Mouse (Mus musculus) intestine, embryonic 15.5 days (tissue): Measurements from ENCODE around the gene Oaz2. TPM values are rescaled to one million over a fixed set of nuclear protein-coding genes. Genes with fewer than 3 reads are reported as not detected.
"Not testable (repeated sequence)": the region's sequence is repeated elsewhere in the genome, so short reads cannot be mapped to it uniquely, and the experiment has no call there.

Source experiments
- ATAC-seq: fragments of 200-750 bp; cut with Nextera tagmentation; 2 replicates; pipeline ENCODE4 v1.8.0; 2017; ENCODE audit warnings: moderate TSS enrichment, moderate library complexity
- H3K27ac ChIP-seq: fragments of 300-500 bp; sonication (generic); 2 replicates; pipeline ENCODE4 v1.5.1; 2015; ENCODE audit warnings: mild to moderate bottlenecking, inconsistent platforms
- H3K27me3 ChIP-seq: fragments of 300-500 bp; sonication (generic); replicated peaks from 2 replicates; pipeline ENCODE4 v1.6.1; 2015; ENCODE audit warnings: inconsistent platforms
- H3K36me3 ChIP-seq: fragments of 300-500 bp; sonication (generic); 2 replicates; pipeline ENCODE4 v1.6.1; 2015; ENCODE audit warnings: inconsistent platforms
- H3K4me1 ChIP-seq: fragments of 300-500 bp; sonication (generic); replicated peaks from 2 replicates; pipeline ENCODE4 v1.6.1; 2015; ENCODE audit warnings: inconsistent platforms
- H3K4me2 ChIP-seq: fragments of 300-500 bp; sonication (generic); replicated peaks from 2 replicates; pipeline ENCODE4 v1.6.1; 2015; ENCODE audit warnings: mild to moderate bottlenecking, inconsistent platforms
- H3K4me3 ChIP-seq: fragments of 300-500 bp; sonication (generic); replicated peaks from 2 replicates; pipeline ENCODE4 v1.5.1; 2015; ENCODE audit warnings: inconsistent platforms
- H3K9ac ChIP-seq: fragments of 300-500 bp; sonication (generic); 2 replicates; pipeline ENCODE4 v1.6.1; 2015; ENCODE audit warnings: inconsistent platforms
- H3K9me3 ChIP-seq: fragments of 300-500 bp; sonication (generic); 2 replicates; pipeline ENCODE4 v1.6.1; 2016; ENCODE audit warnings: inconsistent platforms
- WGBS: fragments of 180-500 bp; shearing (Covaris S2); methylation state at CpG from one replicate; pipeline ENCODE4 v1.1.7; 2015; 5-methylcytosine and 5-hydroxymethylcytosine counted together
- polyA plus RNA-seq: library from polyadenylated mRNA; unstranded; fragments of >200 nt; fragmentation: Nextera tagmentation; extraction: Ambion mirVana; gene quantifications from 2 replicates; pipeline ENCODE4 v1.2.1, GENCODE M21; 2015

Gene Oaz2
- polyA plus RNA-seq, 1 experiment from 2014 or later, result 196 TPM

DNA sequence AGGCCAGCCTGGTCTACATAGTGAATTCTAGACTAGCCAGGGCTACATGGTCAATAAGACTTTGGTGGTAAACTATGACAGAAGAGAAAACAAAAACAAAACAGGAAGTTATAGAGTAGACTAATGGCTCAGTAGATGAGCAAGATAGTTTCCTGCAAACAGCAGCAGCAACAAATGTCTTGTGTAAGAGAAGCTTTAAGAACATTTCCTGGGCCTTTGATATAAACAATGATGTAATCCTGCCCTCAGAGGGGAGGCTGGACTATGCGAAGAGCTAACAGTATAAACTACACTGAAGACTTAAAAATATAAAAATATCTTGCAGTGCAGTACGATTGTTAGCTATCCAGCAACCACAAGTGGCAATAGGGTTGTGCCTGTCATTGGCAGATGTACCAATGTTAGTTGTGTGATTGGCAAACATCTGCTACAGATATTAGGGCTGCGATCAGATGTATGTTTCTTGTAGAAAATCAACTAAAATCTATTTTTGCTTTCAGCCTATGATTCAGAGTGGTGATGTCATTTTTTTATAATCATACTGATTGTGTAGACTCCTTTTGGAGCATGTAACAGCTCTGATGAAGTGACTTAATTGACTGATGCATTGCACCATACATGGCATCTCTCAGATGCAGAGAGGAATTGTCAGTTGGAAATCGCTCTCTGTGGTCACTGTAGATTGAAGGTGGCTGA lies 13.3 kb downstream of the Oaz2 start:
- no peak overlapping the region for H3K9ac ChIP-seq
- H3K27me3 ChIP-seq, result no peaks in the 10 kb centered on the region
- 58% methylated on average over 4 of the region's 4 CpGs for WGBS
- no peak overlapping the region for H3K4me3 ChIP-seq
- no peaks in the 10 kb centered on the region for H3K36me3 ChIP-seq
- H3K4me2 ChIP-seq, result no peak overlapping the region
- no peak for ATAC-seq
- H3K27ac ChIP-seq, result peak overlapping the region; percentile 51
- no peaks in the 10 kb centered on the region for H3K9me3 ChIP-seq
- H3K4me1 ChIP-seq, result peaks cover 39% of the 10 kb centered on the region

DNA sequence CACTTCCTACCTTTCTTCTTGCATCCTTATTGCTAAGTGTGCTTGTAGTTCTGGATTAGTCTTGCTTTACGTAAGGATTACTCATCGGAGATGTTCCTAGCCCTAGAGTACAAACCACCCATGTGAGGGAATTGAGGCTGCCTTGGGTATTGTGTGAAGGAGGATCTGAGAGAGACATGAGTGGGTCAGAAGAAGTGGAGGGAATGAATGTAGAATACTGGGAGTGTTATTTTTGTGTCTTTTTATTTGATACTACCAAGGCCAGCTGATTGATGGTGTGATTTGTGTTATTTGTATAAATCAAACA lies 13.8 kb downstream of the Oaz2 start:
- 0 out of 2 replicates have a peak, but pooled peaks cover 3% of the 10 kb centered on the region for H3K36me3 ChIP-seq
- H3K27ac ChIP-seq, result peak overlapping the region; percentile 7; the same call in 1 of the 2 replicates
- H3K9ac ChIP-seq, result no peak overlapping the region
- ATAC-seq, result no peak
- H3K4me2 ChIP-seq, result no peak overlapping the region
- H3K27me3 ChIP-seq, result no peaks in the 10 kb centered on the region
- no peak overlapping the region for H3K4me3 ChIP-seq
- WGBS, result 91% methylated on average over 2 of the region's 2 CpGs
- peaks cover 39% of the 10 kb centered on the region for H3K4me1 ChIP-seq
- no peaks in the 10 kb centered on the region for H3K9me3 ChIP-seq

DNA sequence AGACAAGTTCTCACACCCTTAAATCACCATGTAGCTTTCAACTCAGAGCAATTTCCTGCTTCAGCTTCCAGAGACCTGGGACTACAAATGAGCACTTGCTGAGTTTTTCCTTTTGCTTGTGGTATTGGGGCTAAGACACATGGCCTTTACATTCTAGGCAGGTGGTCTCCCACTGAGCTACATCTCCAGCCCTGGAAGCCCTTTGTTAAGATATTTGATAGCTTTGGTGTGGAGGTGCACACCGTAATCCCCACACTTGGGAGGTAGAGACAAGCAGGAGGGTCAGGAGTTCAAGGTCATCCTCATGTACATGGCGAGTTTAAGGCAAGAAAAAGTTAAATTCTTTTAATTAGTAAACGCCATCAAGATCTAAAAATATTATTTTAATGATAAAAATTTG lies 14.4 kb downstream of the Oaz2 start:
- WGBS, result 90% methylated on average over 3 of the region's 3 CpGs
- Histone ChIP-seq H3K36me3 (0 out of 2 replicates have a peak, but pooled peaks cover 3% of the 10 kb centered on the region), H3K9ac (no peak overlapping the region), H3K4me1 (peaks cover 37% of the 10 kb centered on the region), H3K4me3 (no peak overlapping the region), H3K27ac (no peak overlapping the region), H3K4me2 (no peak overlapping the region), H3K9me3 (no peaks in the 10 kb centered on the region), H3K27me3 (no peaks in the 10 kb centered on the region)
- ATAC-seq, result no peak

DNA sequence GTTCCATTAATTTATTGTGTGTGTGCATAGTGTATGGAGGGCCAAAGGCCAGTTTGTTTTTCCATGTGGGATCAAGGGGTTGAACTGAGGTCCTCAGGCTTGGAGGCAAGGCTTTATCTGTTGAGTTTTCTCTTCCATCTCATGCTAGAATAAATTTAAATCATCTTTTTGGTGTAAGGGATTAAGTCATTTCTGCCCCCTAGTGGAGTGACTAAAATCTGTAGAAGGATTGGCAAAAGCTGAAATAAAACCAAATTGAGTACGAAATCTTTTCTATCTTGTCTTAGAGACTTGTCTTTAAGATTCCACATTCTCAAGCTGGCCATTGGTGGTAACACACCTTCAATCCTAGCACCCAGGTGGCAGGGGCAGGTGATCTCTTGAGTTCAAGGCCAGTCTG lies 15.2 kb downstream of the Oaz2 start:
- WGBS, result 78% methylated on average over 1 of the region's 1 CpGs
- Histone ChIP-seq H3K9me3 (no peaks in the 10 kb centered on the region), H3K9ac (no peak overlapping the region), H3K4me3 (no peak overlapping the region), H3K4me1 (peaks cover 30% of the 10 kb centered on the region), H3K4me2 (no peak overlapping the region), H3K36me3 (peaks cover 9% of the 10 kb centered on the region), H3K27me3 (no peaks in the 10 kb centered on the region), H3K27ac (no peak overlapping the region)
- no peak for ATAC-seq

DNA sequence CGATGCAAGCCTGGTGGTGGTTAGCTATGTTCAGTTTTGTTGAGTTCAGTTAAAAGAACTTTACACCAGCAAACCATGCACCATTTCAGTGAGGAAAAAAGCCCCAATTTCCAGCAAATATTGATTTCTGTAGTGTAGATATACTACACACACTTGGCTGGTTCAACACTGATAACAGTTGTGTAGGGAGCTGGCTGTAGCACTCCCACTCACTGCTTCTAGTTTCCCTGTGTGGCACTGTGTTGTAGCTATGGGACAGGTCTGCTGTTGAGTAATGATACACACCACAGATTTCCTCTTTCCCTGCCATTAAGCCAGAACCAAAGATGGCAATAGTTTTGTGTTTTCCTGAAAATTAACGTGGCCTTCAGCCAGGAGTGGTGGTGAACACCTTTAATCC lies 16.9 kb downstream of the Oaz2 start:
- no peak overlapping the region for H3K9ac ChIP-seq
- no peak overlapping the region for H3K4me2 ChIP-seq
- no peak overlapping the region for H3K27ac ChIP-seq
- 81% methylated on average over 2 of the region's 2 CpGs for WGBS
- ATAC-seq, result no peak
- peaks cover 9% of the 10 kb centered on the region for H3K36me3 ChIP-seq
- peaks cover 13% of the 10 kb centered on the region for H3K4me1 ChIP-seq
- no peak overlapping the region for H3K4me3 ChIP-seq
- H3K9me3 ChIP-seq, result no peaks in the 10 kb centered on the region
- H3K27me3 ChIP-seq, result no peaks in the 10 kb centered on the region

DNA sequence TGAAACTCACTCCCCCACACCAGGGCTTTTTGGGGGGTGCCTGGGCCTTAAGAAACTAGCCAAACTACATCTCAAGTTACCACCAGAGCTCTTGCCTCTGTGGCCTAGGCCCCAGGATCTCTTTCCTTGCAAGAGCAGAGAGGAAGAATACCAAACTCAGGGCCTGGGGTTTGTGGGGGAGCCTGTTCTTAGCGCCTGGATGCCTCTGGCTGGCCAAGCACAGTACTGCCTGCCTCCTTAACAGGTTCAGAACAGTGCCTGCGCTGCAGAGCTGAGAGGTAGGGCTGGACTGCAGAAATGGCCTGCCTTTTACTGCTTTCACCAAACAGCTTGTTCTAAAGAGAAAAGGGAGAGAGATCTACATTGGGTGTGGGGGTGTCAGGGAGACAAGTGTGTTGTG lies 22.1 kb downstream of the Oaz2 start:
- ATAC-seq, H3K9me3 ChIP-seq, H3K27me3 ChIP-seq, H3K4me2 ChIP-seq, H3K27ac ChIP-seq, H3K4me1 ChIP-seq, H3K9ac ChIP-seq, H3K4me3 ChIP-seq: not testable (repeated sequence)
- H3K36me3 ChIP-seq, result peaks cover 19% of the 10 kb centered on the region
- WGBS, result 67% methylated on average over 2 of the region's 2 CpGs

DNA sequence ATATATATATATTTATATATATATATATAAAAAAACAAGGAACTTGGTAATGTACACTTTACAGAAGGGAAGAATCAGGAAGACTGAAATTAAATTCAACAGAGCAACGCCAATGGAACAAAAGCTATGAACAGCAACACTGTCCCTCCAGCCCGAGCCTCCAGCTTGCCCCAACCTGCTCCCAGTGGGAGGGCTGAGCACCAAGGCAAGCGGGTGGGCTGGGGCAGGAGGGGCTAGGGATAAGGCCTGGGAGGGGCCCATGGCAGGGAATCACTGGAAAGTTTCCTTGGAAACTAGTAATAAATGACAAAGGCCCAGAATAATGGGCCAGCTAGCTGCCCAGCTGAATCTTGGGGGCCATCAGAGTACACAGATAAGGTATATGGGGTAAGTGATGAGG lies 24.7 kb downstream of the Oaz2 start:
- no peak overlapping the region for H3K4me3 ChIP-seq
- no peak overlapping the region for H3K4me2 ChIP-seq
- 57% methylated on average over 3 of the region's 3 CpGs for WGBS
- H3K36me3 ChIP-seq, result peaks cover 24% of the 10 kb centered on the region
- no peaks in the 10 kb centered on the region for H3K9me3 ChIP-seq
- no peak overlapping the region for H3K9ac ChIP-seq
- 0 out of 2 replicates have a peak, but pooled peaks have one; percentile 8 for ATAC-seq
- peak overlapping the region; percentile 54; the same call in 1 of the 2 replicates for H3K27ac ChIP-seq
- H3K4me1 ChIP-seq, result peaks cover 5% of the 10 kb centered on the region; the same call in 1 of the 2 replicates
- no peaks in the 10 kb centered on the region for H3K27me3 ChIP-seq

DNA sequence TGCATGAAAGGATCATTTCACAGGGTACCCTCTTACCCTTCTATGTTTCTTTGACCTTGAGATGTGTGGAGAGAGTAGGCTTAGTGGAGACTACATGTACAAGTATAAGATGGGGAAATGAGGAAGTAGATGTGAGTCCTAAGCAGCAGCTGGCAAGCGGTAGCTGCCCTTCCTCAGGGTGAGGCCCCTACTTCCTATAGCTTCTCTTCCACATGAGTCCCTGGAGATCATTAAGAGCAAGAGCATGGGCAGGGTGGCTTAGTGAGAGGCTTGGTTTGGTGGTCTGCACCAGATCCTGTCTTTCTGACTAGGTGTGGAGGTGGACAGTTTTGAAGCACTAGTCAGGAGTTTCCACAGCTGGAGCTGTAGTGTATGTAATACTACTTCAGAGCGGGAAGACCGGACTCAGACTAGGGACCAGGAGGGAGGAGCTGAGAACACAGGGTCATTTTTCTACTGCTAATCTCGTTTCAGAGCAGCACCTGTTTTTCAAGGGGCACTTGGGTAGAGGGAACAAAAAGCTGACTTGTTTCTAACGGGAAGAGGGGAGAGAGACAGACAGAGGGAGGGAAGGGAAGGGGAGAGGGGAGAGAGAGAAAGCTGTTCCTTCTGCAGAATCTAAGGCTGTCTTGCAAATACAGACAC lies 25.3 kb downstream of the Oaz2 start:
- H3K4me3 ChIP-seq, result no peak overlapping the region
- WGBS, result 29% methylated on average over 5 of the region's 5 CpGs
- no peak overlapping the region for H3K9ac ChIP-seq
- peak; percentile 66 for ATAC-seq
- peaks cover 5% of the 10 kb centered on the region; the same call in 1 of the 2 replicates for H3K4me1 ChIP-seq
- no peaks in the 10 kb centered on the region for H3K27me3 ChIP-seq
- H3K36me3 ChIP-seq, result peaks cover 21% of the 10 kb centered on the region
- no peak overlapping the region for H3K27ac ChIP-seq
- no peak overlapping the region for H3K4me2 ChIP-seq
- no peaks in the 10 kb centered on the region for H3K9me3 ChIP-seq

DNA sequence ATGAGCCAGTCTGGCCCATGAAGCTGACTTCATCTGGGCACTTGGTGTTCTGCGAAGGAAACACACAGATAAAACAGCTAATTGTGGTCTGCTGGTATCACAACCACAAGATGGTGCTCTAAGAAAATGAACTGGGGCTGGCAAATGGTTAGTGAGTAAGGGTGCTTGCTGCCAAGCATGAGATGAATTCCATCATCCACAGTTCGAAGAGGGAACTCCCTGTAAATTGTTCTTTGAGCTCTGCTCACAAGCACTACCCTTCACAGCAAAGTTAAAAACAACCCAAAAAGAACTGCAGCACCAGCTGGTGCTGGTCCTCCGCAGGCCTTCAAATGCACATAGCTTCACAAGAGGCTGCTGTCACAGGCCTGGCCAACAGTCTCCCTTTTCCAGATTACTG lies 27.8 kb downstream of the Oaz2 start:
- H3K36me3 ChIP-seq, result peaks cover 22% of the 10 kb centered on the region
- no peak for ATAC-seq
- H3K4me3 ChIP-seq, result no peak overlapping the region
- 67% methylated on average over 3 of the region's 3 CpGs for WGBS
- H3K27me3 ChIP-seq, result no peaks in the 10 kb centered on the region
- H3K4me2 ChIP-seq, result no peak overlapping the region
- no peak overlapping the region for H3K27ac ChIP-seq
- H3K4me1 ChIP-seq, result peaks cover 5% of the 10 kb centered on the region; the same call in 1 of the 2 replicates
- H3K9me3 ChIP-seq, result no peaks in the 10 kb centered on the region
- no peak overlapping the region for H3K9ac ChIP-seq

DNA sequence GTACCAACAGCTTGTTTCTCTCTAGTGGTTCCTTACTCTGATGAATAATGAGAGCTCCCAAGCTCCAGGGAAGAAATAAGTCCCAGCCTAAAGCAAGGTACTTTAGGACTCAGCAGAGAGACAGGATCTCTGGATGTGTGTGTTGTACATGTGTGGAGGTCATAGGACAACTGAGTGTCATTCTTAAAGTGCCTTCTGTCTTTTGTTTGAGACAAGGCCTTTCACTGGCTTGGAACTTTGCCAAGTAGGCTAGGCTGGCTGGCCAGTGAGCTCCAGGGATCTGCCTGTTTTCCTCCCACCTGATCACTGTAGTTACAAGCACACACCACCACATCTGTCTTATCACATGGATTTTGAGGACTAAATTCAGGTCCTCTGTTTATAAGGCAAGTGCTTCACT lies 28.5 kb downstream of the Oaz2 start:
- Histone ChIP-seq H3K9ac (no peak overlapping the region), H3K4me3 (no peak overlapping the region), H3K27ac (no peak overlapping the region), H3K27me3 (no peaks in the 10 kb centered on the region), H3K4me2 (no peak overlapping the region), H3K36me3 (peaks cover 29% of the 10 kb centered on the region), H3K9me3 (no peaks in the 10 kb centered on the region), H3K4me1 (peaks cover 5% of the 10 kb centered on the region; the same call in 1 of the 2 replicates)
- no peak for ATAC-seq

DNA sequence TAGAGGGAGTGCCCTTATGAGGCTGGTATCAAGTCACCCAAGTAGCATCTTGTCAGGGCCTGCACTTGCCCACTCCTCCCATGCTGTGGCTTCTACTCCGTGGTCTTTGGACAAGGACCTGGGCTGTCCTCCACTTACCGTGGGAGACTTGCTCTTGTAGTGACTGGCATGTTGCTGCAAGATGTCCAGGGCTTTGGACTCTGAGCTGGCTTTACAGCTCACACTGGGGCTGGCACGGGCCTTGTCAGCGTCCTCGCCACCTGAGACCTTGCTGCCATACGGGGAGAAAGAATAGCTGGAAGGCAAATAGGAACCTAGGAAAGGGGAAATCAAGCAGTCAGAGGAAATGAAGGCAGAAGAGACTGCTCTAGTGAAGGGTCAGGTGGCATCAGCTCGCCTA lies 29.6 kb downstream of the Oaz2 start:
- Histone ChIP-seq H3K4me3 (no peak overlapping the region), H3K27ac (no peak overlapping the region), H3K4me1 (peaks cover 3% of the 10 kb centered on the region; the same call in 1 of the 2 replicates), H3K4me2 (no peak overlapping the region), H3K9me3 (no peaks in the 10 kb centered on the region), H3K36me3 (peaks cover 31% of the 10 kb centered on the region), H3K9ac (no peak overlapping the region), H3K27me3 (no peaks in the 10 kb centered on the region)
- no peak for ATAC-seq
- WGBS, result 87% methylated on average over 7 of the region's 7 CpGs

DNA sequence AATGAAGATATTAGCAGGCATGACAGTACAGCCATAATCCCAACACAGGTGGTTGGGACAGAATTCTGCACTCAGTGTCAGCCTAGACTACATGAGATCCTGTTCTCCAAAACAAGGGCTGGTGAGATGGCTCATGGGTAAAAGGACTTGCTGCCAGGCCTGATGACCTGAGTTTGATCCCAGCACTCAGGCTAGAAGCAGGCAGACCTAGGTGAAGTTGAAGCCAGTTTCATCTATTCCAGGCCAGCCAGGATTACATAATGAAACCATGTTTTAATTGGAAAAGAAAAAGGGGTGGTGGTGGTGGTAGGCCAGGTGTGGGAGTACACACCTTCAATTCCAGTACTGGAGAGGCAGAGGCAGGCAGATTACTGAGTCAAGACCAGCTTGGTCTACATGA lies 30.2 kb downstream of the Oaz2 start:
- no peaks in the 10 kb centered on the region; the same call in 1 of the 2 replicates for H3K4me1 ChIP-seq
- H3K9ac ChIP-seq, result no peak overlapping the region
- no peak overlapping the region for H3K27ac ChIP-seq
- H3K9me3 ChIP-seq, result no peaks in the 10 kb centered on the region
- H3K36me3 ChIP-seq, result peaks cover 37% of the 10 kb centered on the region
- H3K27me3 ChIP-seq, result no peaks in the 10 kb centered on the region
- ATAC-seq, result no peak
- no peak overlapping the region for H3K4me3 ChIP-seq
- no peak overlapping the region for H3K4me2 ChIP-seq

DNA sequence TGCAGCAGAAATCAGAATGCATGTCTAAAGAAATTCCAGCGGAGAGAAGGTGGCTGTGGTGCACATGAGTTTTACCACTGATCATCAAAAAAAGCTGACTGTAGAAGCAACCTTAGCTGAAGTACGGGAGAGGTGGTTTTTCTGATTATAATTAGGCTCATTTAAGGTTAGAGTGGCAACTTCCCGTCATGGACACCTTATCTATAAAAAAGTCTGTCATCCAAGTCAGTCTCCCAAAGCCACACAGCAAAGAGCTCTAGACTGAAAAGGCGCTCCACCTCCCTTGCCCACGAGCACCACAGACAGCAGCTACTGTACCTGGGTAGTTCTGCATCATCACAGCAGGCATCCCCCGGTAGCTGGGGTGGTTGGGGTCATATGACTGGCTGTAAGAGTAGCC lies 32.7 kb downstream of the Oaz2 start:
- 91% methylated on average over 6 of the region's 6 CpGs for WGBS

More for the DNA sequence above, 32.7 kb downstream of the Oaz2 start:
- Histone ChIP-seq H3K4me1 (no peaks in the 10 kb centered on the region), H3K4me3 (no peak overlapping the region), H3K9ac (no peak overlapping the region), H3K36me3 (peaks cover 34% of the 10 kb centered on the region), H3K4me2 (no peak overlapping the region), H3K27me3 (no peaks in the 10 kb centered on the region), H3K9me3 (no peaks in the 10 kb centered on the region), H3K27ac (no peak overlapping the region)
- ATAC-seq, result no peak
